Mouse (Mus musculus): ENCODE data around the gene Gabpb1. TPM values are rescaled to one million over a fixed set of nuclear protein-coding genes. Genes with fewer than 3 reads are reported as not detected.
"Not testable (repeated sequence)": the region's sequence is repeated elsewhere in the genome, so short reads cannot be mapped to it uniquely, and the experiment has no call there.

The Gabpb1 gene
- total RNA-seq, 1 experiment from 2014 or later = 18.7 TPM

GRCm38 (mm10) chr2:126644768-126645167 lies 31.4 kb downstream of the Gabpb1 start:
- DNase-seq = no peak

- DNase-seq = no peak
Observed at GRCm38 (mm10) chr2:126640298-126640697, 35.8 kb downstream of the Gabpb1 start.

DNA sequence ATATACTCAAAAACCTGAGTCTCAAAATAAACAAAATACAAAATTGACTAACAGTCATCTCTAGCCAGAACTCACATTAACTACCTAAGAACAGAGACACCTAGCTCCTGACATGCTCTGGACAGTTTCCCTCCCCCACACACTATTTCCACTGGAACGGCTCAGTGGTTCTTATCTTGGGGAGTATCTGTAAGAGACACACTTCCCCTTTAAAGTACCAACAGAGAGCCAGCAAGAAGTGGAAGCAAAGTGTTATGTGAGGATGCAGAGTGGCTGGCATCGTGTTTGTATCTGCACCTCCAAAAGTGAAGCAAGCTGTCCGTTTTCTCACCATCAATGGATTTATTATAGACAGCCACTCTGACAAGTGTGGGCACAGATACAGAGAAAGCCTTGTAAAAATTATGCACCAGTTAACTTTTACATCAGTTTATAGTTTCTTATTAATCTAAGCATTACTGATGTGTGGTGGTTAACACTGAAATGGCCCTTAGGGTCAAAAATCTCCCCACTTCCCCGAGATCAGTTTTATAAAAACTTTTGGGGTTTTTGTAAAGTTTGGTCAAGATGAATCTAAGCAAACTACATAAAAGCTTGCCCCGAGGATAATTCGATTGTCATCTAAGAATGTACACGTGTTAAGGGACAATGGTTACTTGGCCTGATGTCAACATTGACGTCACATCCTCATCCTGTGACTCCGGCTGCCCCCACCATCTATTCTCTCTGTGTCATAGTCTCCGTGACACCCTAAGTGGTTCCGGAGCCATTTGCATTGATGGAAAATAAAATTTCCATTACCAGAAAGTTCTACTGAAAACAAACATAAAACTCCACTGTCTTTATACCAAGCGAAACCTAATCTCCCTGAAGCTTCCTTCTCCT lies 40.0 kb downstream of the Gabpb1 start:
- peak; percentile 47 for DNase-seq

GRCm38 (mm10) chr2:126633165-126633564 lies 43.0 kb downstream of the Gabpb1 start:
- no peak for DNase-seq

- DNase-seq = no peak
Observed at GRCm38 (mm10) chr2:126628455-126628995, 47.6 kb downstream of the Gabpb1 start.

GRCm38 (mm10) chr2:126623138-126623537 lies 53.0 kb downstream of the Gabpb1 start:
- no peak for DNase-seq

GRCm38 (mm10) chr2:126622455-126622854 lies 53.7 kb downstream of the Gabpb1 start:
- DNase-seq = no peak

- no peak for DNase-seq
Observed at GRCm38 (mm10) chr2:126619249-126619704, 56.9 kb downstream of the Gabpb1 start, which contains the start of gene Hdc. Gene Hdc (minus strand): TSS chr2:126619299.

- DNase-seq = peak; percentile 43
Observed at GRCm38 (mm10) chr2:126618470-126619179, 57.5 kb downstream of the Gabpb1 start.

DNA sequence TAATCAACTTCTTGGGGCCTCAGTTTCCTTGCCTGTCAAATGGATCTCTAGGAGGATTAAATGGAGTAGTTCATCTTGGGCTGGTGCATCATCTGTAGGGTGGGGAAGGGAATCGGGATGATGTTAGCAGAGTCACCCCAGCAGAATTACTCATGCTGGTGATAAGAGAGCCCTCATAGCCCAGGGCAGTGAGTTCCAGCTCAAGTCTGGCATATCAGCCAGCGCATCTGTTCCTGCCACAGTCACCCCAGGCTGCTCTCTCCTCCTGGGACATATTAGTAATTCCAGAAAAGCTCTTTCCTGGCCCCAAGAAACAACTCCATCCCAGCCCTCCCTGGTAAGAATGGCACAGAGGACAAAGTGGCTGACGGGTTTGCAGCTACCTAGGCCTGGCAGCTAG lies 60.8 kb downstream of the Gabpb1 start:
- DNase-seq = no peak

GRCm38 (mm10) chr2:126609600-126609999 lies 66.5 kb downstream of the Gabpb1 start:
- DNase-seq = not testable (repeated sequence)

GRCm38 (mm10) chr2:126607553-126608203 lies 68.5 kb downstream of the Gabpb1 start:
- no peak for DNase-seq

DNA sequence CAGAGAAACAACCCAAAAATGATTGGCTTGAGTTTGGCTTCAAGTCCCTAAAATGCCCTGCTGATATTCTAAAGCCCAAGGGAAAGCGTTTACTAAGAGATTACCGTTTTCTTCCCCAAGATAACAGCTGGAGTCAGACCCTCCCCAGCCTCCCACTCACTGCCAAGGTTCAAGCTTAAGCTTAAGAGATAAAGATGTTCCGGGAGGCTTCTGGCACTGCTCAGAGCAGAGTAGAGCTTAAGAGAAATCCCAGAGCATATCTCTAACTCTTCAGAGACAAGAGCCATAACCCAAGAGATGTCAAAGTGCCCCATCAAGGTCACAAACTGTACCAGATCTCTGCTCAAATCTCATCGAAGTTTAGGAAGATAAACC lies 69.5 kb downstream of the Gabpb1 start:
- DNase-seq = no peak

- no peak for DNase-seq
Observed at GRCm38 (mm10) chr2:126606061-126606687, 70.0 kb downstream of the Gabpb1 start.

- no peak for DNase-seq
Observed at GRCm38 (mm10) chr2:126601918-126602600, 74.1 kb downstream of the Gabpb1 start.

GRCm38 (mm10) chr2:126600533-126600932 lies 75.6 kb downstream of the Gabpb1 start:
- peak; percentile 60 for DNase-seq

DNA sequence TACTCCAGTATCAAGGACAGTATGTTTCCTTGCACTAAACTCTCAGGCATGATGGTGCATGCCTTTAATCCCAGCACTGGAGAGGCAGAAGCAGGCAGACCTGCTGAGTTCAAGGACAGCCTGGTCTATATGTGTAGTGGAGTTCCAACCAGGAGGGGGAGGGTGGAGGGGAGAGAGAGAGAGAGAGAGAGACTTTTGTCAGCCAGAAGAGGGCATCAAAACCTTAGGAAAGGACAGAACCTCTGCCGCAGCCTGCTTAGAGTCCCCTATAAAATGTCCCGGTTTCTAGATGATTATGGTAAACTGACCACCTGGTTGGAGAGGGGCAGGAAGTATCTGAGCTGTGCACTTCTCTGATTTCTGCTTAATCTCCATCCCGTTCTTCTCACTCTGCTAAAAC lies 77.1 kb downstream of the Gabpb1 start:
- DNase-seq = peak; percentile 49

DNA sequence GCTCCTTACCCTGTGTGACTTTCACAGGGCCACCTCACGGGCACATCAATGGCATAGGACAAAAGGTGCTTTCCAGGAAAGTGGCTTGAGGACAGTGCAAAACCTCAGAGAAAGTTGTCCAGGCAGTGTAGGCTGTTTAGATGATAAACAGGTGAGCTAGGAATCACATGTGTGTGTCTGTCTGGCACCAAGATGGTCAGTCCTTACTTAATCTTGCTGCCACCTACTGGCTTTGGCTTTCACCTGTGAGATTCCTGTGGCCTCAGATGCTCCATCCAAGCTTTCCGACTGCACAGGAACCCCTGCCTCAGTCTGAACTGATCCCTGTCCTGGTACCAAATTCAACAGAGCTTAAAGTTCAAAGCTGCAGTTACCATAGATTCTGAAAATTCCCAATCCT lies 77.8 kb downstream of the Gabpb1 start:
- no peak for DNase-seq

DNA sequence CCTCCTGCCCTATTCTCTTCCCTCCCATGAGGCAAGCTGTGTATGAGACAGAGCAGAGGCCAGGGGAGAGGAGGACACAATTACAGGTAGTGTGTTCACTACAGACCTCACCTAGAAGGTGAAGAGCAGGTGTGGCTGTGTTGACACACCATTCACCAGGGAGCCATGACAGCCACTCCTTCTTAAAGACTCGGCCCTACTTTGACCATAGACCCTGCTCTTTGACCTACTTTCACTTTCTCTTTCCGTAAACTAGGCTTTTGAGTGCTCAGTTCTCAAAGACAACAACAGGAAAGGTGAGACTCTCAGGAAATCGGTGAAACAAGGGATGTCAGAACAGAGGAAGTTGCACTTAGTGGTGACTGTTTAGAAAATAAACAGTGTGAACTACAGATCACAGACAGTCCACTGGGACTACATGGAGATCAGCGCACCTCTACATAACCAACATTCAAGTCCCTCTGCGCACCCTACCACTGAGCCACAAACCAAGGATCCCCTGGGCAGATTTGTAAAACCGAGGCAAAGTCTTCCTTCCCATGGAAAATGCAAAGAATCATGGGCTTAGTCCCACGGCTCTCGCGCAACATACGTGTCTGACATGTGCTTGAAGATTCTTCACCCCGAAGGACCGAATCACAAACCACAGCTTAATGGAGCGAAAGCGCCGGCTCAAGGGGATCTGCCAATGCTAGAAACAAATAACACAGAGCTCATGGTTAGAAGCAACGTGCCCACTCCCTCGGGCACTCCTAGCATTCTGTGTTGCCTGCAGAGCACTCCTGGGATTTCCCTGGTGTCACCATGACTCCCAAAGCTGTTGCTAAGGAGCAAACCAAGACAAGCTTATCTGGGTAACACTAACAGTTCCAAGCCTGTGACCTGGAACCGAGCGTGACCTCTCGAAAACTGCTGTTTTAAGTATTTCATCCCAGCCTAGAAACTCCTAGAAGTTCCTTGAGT lies 78.6 kb downstream of the Gabpb1 start:
- peak; percentile 53 for DNase-seq
